Comparison of ENCODE assay signal across 1 mouse cellular context in genomic region chr11:70029829-70030550, GRCm38 (mm10).
TF ChIP-seq lines count a peak whose summit lies in the region.

No protein-coding gene starts in this region.

TF ChIP-seq in myocyte, 11 proteins besides CTCF, POLR2A, EP300 and RAD21 (continued from another document):
- no peak for TF ChIP-seq CEBPB (IDR thresholded peaks at IDR 0.05; ENCODE audit: insufficient read depth, poor library complexity, severe bottlenecking)
- TF ChIP-seq SRF (IDR thresholded peaks at IDR 0.05; ENCODE audit: control insufficient read depth, insufficient read length, low read depth) = no peak
- TF ChIP-seq POLR2AphosphoS2 (IDR thresholded peaks at IDR 0.05; ENCODE audit: insufficient read length, low read depth) = no peak
- TF ChIP-seq USF1 (IDR thresholded peaks at IDR 0.05; ENCODE audit: low read depth) = no peak
